Mouse (Mus musculus) forebrain, postnatal 0 days (tissue): ENCODE measurements at regions not wholly inside any gene's neighbourhood (a gene's known extent, or its start where the extent isn't known, plus 50 kb on each side); places are given as distances from the start of the nearest gene placed in this dataset.

Source experiments
- ATAC-seq: fragments of 200-750 bp; cut with Nextera tagmentation; 2 replicates; pipeline ENCODE4 v1.8.0; 2017; ENCODE audit warnings: mild to moderate bottlenecking, moderate library complexity
- DNase-seq: peaks from one replicate; pipeline ENCODE4 v3.0.0-alpha.2; 2015
- H3K27ac ChIP-seq: fragments of 300-500 bp; sonication (generic); 2 replicates; pipeline ENCODE4 v1.5.1; 2014; ENCODE audit warnings: low read depth, mild to moderate bottlenecking, antibody characterized with exemption, low read length, moderate library complexity, mixed read lengths
- H3K27me3 ChIP-seq: fragments of 300-500 bp; sonication (generic); 2 replicates; pipeline ENCODE4 v1.6.1; 2014; ENCODE audit warnings: mild to moderate bottlenecking, low read length, mixed read lengths; ENCODE audit not compliant: insufficient read depth
- H3K36me3 ChIP-seq: fragments of 300-500 bp; sonication (generic); 2 replicates; pipeline ENCODE4 v1.6.1; 2014; ENCODE audit warnings: mild to moderate bottlenecking, moderate library complexity; ENCODE audit not compliant: insufficient read depth
- H3K4me1 ChIP-seq: fragments of 300-500 bp; sonication (generic); 2 replicates; pipeline ENCODE4 v1.6.1; 2014; ENCODE audit warnings: antibody characterized with exemption; ENCODE audit not compliant: insufficient read depth
- H3K4me2 ChIP-seq: fragments of 300-500 bp; sonication (generic); 2 replicates; pipeline ENCODE4 v1.6.1; 2014; ENCODE audit warnings: low read depth, mild to moderate bottlenecking, moderate library complexity
- H3K4me3 ChIP-seq: fragments of 300-500 bp; sonication (generic); 2 replicates; pipeline ENCODE4 v1.5.1; 2014; ENCODE audit warnings: low read depth, low read length, mixed read lengths
- H3K9ac ChIP-seq: fragments of 300-500 bp; sonication (generic); 2 replicates; pipeline ENCODE4 v1.6.1; 2014; ENCODE audit warnings: mild to moderate bottlenecking
- H3K9me3 ChIP-seq: fragments of 300-500 bp; sonication (generic); 2 replicates; pipeline ENCODE4 v1.6.1; 2016; ENCODE audit warnings: low read length
- CTCF ChIP-seq: sonication (generic); IDR thresholded peaks from 2 replicates; pipeline ENCODE4 v1.5.1; 2016; ENCODE audit warnings: antibody characterized with exemption, control low read depth, low read depth
- WGBS: fragments of 180-500 bp; shearing (Covaris S2); extraction: QIAGEN DNeasy Blood & Tissue Kit; methylation state at CpG from one replicate; pipeline ENCODE4 v1.1.7; 2014; 5-methylcytosine and 5-hydroxymethylcytosine counted together

DNA sequence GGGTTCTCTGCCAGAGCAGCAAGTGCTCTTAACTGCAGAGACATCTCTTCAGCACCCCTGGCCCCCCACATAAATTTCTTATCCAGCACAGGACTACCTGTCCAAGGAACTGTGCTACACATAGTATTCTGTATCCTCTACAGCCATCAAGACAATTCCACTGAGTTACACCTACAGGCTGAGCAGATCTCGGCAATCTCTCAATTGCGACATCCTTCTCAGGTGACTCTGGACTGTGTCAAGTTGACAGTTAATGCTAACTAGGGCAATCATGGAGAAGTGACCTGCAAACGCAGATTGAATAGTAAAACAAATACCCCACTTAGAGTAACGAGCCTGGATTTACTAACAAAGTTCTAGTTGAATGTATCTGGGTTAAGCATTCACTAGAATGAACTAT, 100.1 kb upstream of the Rab3gap2 start:
- no peaks in the 10 kb centered on the region for H3K4me1 ChIP-seq
- DNase-seq (no peak), ATAC-seq (no peak)
- no peak for TF ChIP-seq CTCF
- H3K4me2 ChIP-seq, result no peak overlapping the region
- WGBS, result 84% methylated on average over 4 of the region's 4 CpGs
- no peaks in the 10 kb centered on the region for H3K36me3 ChIP-seq
- no peaks in the 10 kb centered on the region for H3K9me3 ChIP-seq
- H3K9ac ChIP-seq, result no peak overlapping the region
- no peak overlapping the region for H3K4me3 ChIP-seq
- H3K27me3 ChIP-seq, result no peaks in the 10 kb centered on the region
- no peak overlapping the region for H3K27ac ChIP-seq

DNA sequence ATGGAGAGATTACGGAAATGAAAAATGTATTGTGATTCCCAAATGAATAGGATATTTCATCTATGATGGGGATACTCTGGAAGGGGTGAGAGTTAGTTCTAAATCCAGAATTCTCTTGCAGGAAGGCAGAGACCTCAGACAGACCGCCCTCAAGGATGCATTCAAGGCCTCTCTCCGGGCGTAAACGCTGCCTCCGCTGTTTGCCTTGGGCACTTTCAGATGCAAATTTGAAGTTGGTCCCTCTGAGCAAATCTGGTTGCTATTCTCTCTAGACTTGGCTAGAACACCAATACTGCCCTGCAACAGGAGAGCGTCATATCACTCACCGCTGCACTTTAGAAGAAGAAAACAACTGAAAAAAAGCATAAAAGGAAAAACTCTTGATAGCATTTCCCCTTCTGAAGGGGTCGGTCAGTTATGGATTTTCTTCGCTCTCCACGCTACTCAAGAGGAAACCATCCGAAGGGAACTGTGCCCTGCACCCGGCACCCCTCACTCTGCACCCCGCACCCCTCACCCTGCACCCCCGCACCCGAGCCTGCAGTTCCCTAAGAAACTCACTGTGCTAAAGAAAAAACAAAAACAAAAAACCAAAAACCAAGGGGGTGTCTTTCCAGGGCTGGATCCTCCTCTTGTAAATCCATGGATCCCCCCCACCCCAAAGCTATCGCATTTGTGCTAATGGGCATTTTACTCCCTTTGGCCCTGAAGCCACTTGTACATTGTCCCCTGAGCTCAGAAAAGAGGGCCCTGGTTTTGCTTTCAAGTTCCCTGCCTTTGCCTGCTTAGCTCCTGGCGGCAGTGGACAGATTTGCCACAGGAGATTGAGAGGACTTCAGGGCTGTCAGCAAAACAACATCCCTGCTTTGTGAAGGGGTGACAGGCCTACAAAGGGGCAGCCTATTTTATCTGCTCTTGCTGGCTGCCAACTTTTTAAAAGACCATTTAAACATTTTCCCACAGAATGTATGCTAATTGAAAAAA, 99.9 kb upstream of the Mark1 start:
- no peak for TF ChIP-seq CTCF
- DNase-seq (peak; percentile 18), ATAC-seq (peak; percentile 55)
- Histone ChIP-seq H3K9me3 (no peaks in the 10 kb centered on the region), H3K4me2 (no peak overlapping the region), H3K4me1 (no peaks in the 10 kb centered on the region), H3K36me3 (no peaks in the 10 kb centered on the region), H3K27me3 (no peaks in the 10 kb centered on the region), H3K27ac (no peak overlapping the region), H3K4me3 (no peak overlapping the region), H3K9ac (no peak overlapping the region)
- WGBS, result 8% methylated on average over 18 of the region's 18 CpGs

DNA sequence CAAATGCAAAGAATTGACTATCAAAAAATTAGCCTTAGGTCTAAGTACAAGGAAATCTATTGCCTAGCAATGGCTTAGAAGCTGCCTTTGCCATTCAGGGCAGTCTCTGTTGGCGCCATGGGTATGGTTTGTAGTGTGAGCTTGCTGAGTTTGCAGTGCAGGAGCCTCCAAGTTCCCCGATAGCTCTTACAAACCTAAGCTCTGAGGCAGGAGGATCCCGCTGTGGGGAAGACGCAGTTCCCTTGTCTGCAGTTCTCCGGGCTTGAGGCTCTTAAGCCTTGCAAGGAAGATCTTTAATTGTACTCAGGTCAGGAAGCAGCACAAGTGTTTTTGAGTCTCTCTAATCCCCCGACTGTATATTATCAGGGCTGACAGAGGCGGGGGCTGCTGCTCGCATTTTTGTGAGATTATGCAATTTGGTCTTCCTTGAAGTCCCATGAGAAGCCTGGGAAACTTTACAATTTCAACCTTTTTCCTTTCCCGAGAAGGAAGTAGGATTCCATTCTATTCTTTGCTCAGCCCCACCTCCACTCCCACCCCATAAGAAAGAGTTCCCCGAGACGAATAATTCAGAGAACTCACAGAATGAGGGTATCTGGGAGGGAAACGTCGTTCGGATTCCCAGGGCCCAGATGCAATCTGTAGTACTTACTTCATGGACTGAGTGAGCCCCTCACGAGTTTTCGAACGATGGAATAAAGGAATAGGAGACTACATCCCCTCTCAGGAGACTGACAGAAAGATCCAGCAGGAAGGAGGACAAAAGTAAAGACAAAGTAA, 99.0 kb upstream of the Mark1 start:
- H3K9me3 ChIP-seq, result no peaks in the 10 kb centered on the region
- 10% methylated on average over 17 of the region's 17 CpGs for WGBS
- no peak overlapping the region for H3K9ac ChIP-seq
- H3K27me3 ChIP-seq, result no peaks in the 10 kb centered on the region
- H3K4me2 ChIP-seq, result no peak overlapping the region
- H3K36me3 ChIP-seq, result no peaks in the 10 kb centered on the region
- no peak for TF ChIP-seq CTCF
- no peaks in the 10 kb centered on the region for H3K4me1 ChIP-seq
- ATAC-seq, result no peak
- no peak for DNase-seq
- H3K4me3 ChIP-seq, result no peak overlapping the region
- H3K27ac ChIP-seq, result no peak overlapping the region

DNA sequence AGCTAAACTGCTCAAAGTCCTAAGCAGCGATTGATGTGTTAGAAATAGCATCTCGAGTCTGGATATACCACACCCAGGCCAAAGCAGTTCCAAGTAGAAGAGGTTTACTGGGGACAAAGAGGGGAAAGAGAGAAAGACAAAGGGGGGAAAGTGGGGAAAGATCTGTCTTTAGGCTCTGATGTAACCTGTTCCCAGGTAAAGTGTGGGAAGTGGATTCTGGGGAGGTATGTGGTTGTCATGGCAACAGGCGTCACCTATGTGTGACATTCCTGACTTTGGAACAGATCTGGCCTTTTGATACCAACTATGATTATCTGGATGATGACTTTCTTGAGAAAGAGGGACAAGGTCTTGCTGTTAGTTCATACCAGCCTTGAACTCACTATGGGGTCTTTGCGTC, 97.4 kb upstream of the Mark1 start:
- ATAC-seq (no peak), DNase-seq (no peak)
- H3K9ac ChIP-seq, result no peak overlapping the region
- no peaks in the 10 kb centered on the region for H3K36me3 ChIP-seq
- H3K9me3 ChIP-seq, result no peaks in the 10 kb centered on the region
- H3K27ac ChIP-seq, result no peak overlapping the region
- no peak for TF ChIP-seq CTCF
- WGBS, result 93% methylated on average over 4 of the region's 4 CpGs
- H3K27me3 ChIP-seq, result no peaks in the 10 kb centered on the region
- no peaks in the 10 kb centered on the region for H3K4me1 ChIP-seq
- H3K4me3 ChIP-seq, result no peak overlapping the region
- H3K4me2 ChIP-seq, result no peak overlapping the region

DNA sequence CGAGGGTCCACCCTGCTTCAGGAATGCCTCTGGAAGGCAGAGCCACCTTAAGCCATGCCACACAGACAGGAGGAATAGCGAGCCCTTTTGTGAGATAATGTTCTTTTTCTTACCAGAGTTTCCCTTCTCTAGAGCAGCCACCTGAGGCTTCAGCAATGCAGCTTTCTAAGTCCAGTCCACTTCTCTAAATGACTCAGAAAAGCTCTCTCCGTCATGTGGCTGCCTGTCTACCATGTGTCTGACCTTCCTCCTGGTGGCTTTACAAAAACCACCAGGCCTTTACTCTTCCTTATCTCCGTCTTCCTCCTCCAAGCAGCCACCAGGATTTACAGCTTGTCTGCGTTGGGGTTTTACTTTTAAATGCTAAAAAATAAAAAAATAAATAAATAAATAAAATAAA, 93.4 kb upstream of the Mark1 start:
- no peak overlapping the region for H3K27ac ChIP-seq

DNA sequence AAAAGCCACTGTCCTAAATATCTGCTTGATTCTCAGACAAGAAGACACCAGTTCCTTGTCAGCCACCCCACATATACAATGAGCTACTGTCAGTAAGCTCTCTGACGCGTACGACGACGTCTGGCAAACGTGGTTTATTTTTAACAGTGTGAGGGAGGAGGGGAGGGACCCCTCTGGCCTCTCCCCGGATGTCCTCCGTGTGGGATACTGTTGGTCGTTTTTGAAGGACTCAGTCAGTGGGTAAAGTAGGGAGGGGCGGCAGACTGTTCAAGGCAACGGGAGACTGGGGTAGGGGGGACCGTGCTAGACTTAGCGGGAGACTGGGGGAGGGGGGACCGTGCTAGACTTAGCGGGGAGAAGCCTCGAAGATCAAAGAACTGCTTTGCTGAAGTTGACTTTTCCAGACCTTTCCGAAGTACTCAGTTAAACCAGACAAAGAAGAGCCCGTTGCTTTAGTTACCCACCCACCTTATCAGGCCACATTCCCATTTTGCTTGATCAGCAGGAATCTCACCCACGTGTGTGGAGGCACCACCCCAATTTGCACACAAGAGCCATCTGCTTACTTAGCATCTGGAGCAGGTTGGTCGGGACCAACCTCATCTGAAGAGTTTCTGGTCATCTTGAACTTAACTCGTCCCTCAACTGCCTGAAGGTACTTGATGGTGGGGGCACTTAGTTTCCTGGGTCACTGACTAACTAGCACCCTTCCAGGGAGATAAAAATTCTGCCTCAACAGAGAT, 92.6 kb upstream of the Mark1 start:
- H3K4me1 ChIP-seq, result no peaks in the 10 kb centered on the region
- TF ChIP-seq CTCF, result no peak
- DNase-seq (no peak), ATAC-seq (no peak)
- H3K9me3 ChIP-seq, result no peaks in the 10 kb centered on the region
- no peak overlapping the region for H3K27ac ChIP-seq
- H3K27me3 ChIP-seq, result no peaks in the 10 kb centered on the region
- H3K36me3 ChIP-seq, result no peaks in the 10 kb centered on the region
- no peak overlapping the region for H3K4me2 ChIP-seq
- H3K4me3 ChIP-seq, result no peak overlapping the region
- no peak overlapping the region for H3K9ac ChIP-seq
- WGBS, result 62% methylated on average over 21 of the region's 21 CpGs

More for the DNA sequence above, 93.4 kb upstream of the Mark1 start:
- WGBS, result 94% methylated on average over 5 of the region's 5 CpGs
- Histone ChIP-seq H3K36me3 (no peaks in the 10 kb centered on the region), H3K9ac (no peak overlapping the region), H3K9me3 (no peaks in the 10 kb centered on the region), H3K4me1 (no peaks in the 10 kb centered on the region), H3K4me2 (no peak overlapping the region), H3K27me3 (no peaks in the 10 kb centered on the region), H3K4me3 (no peak overlapping the region)
- DNase-seq (no peak), ATAC-seq (no peak)
- TF ChIP-seq CTCF, result no peak
